Mouse (Mus musculus) gastrocnemius, postnatal 4 days (tissue): ENCODE measurements around the gene E2f3. TPM values are rescaled to one million over a fixed set of nuclear protein-coding genes. Genes with fewer than 3 reads are reported as not detected.

Experiments
- DNase-seq, 2 experiments: peaks; one replicate each; pipeline ENCODE4 v3.0.0; 2021 to 2022; ENCODE audit warnings: low spot score in 2 of 2, mixed read lengths in 2 of 2
- total RNA-seq, 2 experiments: library from RNA; stranded (reverse); gene quantifications; 2 replicates each; pipeline ENCODE4 v1.2.3; 2021

Gene E2f3
- total RNA-seq, 2 experiments from 2014 or later: 14.6 to 14.9 TPM

DNA sequence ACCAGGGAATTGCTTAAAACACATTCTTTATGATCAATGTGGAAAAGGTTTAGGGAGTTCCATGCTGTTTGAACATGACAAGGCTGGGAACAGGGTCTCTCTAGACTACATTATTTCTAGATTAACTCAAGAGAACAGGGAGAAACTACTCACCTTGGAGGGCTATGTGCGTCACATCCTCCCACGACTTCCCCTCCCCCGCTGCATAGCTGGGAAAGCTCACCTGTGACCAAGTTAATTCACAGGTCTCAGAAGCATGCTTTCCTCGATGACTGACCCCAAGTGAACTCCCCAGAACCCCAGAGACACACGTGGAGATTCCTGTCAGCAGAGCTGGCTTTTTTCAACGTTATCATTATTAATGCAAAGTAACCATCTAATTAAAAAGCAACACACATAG is 47.1 kb downstream of the E2f3 start:
- DNase-seq: no peak

DNA sequence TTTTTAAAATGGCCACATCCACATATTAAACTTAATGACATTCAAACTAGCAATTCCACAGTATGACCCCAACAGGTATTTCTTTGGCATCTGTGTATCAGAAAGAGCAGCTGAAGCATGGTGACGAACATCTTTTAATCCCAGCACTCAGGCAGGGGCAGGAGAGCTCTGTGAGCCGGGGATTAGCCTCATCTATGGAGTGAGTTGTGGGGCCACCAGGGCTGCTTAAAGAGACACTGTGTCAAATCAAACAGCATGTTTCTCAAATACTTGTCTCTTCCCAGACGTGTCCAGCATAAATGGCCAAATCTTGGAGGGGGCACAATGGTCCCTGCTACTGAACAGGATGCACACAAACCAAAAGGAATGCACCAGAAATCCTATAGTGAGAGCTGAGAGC is 59.7 kb downstream of the E2f3 start:
- no peak for DNase-seq

DNA sequence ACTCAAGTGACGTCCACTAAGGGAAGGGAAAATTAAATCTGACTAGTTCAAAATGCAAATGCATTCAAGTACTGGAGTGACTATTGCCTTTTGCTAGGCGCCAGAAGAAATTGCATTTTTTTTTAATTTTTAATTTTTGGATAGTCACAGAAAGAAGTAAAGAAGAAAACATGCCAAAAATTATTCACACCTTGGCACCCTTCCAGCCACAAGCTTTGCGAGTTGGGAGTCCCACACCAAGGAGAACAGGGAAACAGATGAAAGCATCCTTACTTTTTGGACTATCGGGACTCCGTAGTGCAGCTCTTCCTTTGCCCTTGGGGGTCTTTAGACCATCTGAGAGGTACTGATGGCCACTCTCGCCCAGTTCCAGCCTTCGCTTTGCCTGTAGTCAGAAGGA is 66.0 kb downstream of the E2f3 start:
- DNase-seq: no peak

DNA sequence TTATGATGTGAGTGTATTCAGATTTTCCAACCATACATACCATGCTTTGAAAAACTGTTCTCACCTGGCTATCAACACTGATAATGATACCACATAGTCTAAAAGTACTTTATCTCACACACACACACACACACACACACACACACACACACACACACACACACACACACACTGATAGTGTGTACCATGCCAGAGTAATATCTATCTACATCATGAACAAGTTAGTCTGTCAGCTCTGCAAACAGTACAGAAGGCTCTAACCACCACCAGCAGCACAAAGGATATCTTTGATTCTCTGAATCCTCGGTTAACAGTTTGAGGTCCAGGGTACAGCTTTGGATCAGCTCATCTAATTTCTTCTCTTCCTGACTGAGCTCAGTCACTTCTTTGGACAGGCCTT is 69.3 kb downstream of the E2f3 start:
- no peak for DNase-seq

- DNase-seq: no peak
Observed at GRCm38 (mm10) chr13:29913606-29914005, 72.3 kb downstream of the E2f3 start.

DNA sequence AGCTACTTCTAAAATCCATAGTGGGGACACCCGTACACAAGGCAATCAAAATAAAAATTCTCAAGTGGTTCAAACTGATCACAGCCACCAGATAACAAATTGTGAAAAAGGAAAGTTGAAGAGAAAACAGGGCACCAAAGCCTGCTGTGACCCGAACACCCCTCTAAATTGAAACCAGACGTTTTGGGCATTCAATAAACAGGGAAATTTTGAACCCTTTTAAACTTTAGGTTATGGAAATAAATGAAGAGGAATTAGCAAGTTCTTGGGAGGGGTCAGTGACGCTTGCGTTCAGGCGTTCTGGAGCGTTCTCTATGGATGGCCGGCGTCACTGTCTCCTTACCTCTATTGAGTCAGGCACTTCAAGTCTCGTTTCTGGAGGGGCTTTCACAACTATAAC is 72.8 kb downstream of the E2f3 start:
- no peak for DNase-seq

- no peak for DNase-seq
Observed at GRCm38 (mm10) chr13:29912251-29912650, 73.6 kb downstream of the E2f3 start.

DNA sequence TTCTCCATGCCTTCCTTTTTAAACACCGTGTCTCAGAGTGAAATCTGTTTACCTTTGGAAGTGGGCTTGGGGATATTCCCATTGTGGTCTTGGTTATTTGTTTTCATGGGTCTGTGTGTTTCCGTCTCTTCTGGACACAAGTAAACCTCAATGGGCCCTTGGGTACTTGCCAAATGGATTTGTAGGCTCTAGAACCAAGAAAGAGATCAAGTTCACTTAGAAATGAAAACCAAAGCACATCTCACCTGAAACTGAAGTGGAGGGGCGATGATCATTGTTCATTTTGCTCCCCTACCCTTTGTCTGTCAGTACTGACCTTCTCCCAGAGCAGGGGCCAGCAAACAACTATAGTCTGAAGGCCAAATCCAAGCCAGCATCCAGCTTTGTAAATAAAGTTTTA is 74.7 kb downstream of the E2f3 start:
- DNase-seq: no peak

GRCm38 (mm10) chr13:29908431-29908830 is 77.4 kb downstream of the E2f3 start:
- no peak for DNase-seq

DNA sequence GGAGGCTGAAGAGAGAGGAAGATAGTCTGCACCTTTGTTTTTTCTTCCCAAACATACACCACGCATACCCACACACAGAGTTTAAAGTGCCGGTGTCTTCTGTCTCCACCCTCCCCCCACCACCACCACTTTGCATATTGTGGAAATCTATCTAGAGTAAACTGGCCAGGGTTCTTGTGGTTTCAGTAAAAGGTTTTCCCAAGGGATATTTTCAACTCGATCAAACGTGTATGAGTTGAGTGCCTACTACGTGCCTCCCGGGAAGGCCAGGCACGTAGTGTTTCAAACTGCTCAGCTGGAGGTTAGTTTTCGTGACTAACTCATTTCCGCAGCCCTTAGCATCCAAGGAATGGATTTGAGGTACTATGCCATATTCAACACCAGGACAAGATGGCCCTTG is 77.9 kb downstream of the E2f3 start:
- no peak for DNase-seq

DNA sequence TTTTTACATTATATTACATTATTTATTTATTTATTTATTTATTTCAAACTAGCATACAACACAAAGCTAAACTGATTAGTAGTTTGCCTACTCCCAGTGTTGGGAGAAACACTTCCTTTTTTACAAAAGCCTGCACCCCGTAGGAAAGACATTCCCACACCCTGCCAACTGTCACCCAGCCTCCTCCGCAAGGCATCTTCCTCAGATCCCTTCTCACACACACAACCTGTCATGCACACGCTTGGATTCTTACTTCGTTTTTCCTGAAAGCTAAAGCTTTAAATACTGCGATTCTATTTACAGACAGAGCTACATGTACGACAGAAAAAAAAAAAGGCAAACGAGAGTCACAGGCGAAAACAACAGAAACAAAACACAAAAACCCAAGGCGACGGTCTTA is 79.1 kb downstream of the E2f3 start:
- DNase-seq: no peak

GRCm38 (mm10) chr13:29903341-29903740 is 82.5 kb downstream of the E2f3 start:
- DNase-seq: no peak

DNA sequence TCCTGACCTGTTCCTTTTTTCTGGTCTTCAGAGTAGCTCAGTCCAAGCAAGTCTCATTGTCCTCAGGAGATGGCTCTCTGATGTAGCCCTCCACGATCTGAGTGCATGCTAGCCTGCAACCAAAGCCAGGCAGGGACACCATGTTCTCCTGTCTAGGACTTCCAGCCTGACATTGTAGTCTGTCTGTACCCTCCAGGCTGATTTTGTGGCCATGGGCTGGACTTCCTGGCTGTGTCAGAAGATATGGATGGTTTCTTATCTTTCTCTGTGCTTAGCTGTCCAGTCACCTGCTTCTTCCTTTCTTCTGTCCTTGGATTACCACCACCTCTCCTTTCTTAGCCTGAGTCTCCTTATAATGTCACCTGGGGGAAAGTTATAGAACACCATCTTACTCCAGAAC is 83.2 kb downstream of the E2f3 start:
- DNase-seq: no peak

DNA sequence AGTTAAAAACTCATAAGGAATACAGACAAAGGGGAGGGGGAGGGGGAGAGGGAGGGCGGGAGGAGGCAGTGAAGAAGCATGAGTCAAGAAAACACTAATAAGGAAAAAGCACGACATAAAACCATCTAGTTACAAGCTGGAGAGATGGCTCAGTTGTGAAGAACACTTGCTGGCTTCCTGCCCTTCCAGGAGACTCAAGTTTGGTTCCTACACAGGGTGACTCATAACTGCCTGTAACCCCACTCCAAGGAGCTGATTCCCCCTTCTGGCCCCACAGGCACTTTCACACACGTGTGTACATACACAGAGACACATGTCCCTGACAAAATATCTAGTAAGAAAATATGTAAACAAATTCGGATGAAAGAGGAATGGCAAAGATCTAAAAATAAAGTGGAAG is 84.2 kb downstream of the E2f3 start:
- DNase-seq: no peak

DNA sequence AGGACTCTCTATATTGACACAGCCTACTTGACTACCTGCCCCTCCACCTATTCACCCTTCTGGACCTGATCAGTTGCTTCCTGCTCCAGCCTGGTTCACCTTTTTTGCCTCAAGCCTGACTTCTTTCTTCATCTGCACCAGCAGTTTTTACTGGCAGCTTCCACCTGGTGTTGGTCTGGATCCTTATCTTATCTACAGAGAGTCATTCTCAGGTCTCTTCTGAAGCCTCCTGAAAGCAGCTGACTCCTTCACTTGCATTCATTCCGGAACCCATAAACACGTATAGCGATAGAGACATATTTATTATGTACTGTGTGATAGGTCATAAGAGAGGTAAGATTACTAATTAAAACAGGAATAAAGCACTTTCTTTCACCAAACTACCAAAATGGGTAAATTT is 119.1 kb downstream of the E2f3 start:
- DNase-seq: no peak

GRCm38 (mm10) chr13:29864331-29864730 is 121.5 kb downstream of the E2f3 start:
- DNase-seq: no peak

GRCm38 (mm10) chr13:29860087-29860486 is 125.8 kb downstream of the E2f3 start:
- no peak for DNase-seq

GRCm38 (mm10) chr13:29857436-29857835 is 128.4 kb downstream of the E2f3 start:
- no peak for DNase-seq

Other genes starting within 250 kb of the E2f3 start
- 10 to 100 TPM; 29.5 to 33.0 TPM for gene Cdkal1, start 130.4 kb downstream of the E2f3 start, total RNA-seq
- 1 to 10 TPM; 6.8 to 8.2 TPM for gene Mboat1, start 150.4 kb upstream of the E2f3 start, total RNA-seq